Mouse (Mus musculus) heart, adult 2 months (tissue): ENCODE measurements at regions not wholly inside any gene's neighbourhood (a gene's known extent, or its start where the extent isn't known, plus 50 kb on each side); places are given as distances from the start of the nearest gene placed in this dataset.

Source experiments
- CTCF ChIP-seq: fragments of 200-600 bp; IDR thresholded peaks from 2 replicates; pipeline ENCODE4 v1.8.1; 2022; ENCODE audit warnings: antibody characterized with exemption, mild to moderate bottlenecking, moderate library complexity
- POLR2A ChIP-seq: fragments of 200-500 bp; IDR thresholded peaks from 2 replicates; pipeline ENCODE4 v1.6.1; 2011; ENCODE audit warnings: mild to moderate bottlenecking, low read depth, low read length, control low read depth; ENCODE audit not compliant: insufficient read depth

GRCm38 (mm10) chr5:12138961-12139360, 221.1 kb downstream of the 4933402N22Rik start:
- TF ChIP-seq POLR2A (no peak), CTCF (no peak)
